Mouse (Mus musculus) heart, embryonic 11.5 days (tissue): ENCODE results near the gene Cfap73. TPM values are rescaled to one million over a fixed set of nuclear protein-coding genes. Genes with fewer than 3 reads are reported as not detected.

Experiments
- ATAC-seq: fragments of 200-750 bp; cut with Nextera tagmentation; replicated peaks from 2 replicates; pipeline ENCODE4 v1.8.0; 2017; ENCODE audit warnings: moderate library complexity; ENCODE audit not compliant: insufficient number of reproducible peaks, low FRiP score, low TSS enrichment
- H3K27ac ChIP-seq: fragments of 300-500 bp; sonication (generic); 2 replicates; pipeline ENCODE4 v1.5.1; 2014; ENCODE audit warnings: mild to moderate bottlenecking, low read depth, low read length
- H3K27me3 ChIP-seq: fragments of 300-500 bp; sonication (generic); 2 replicates; pipeline ENCODE4 v1.6.1; 2014; ENCODE audit warnings: mild to moderate bottlenecking, low read length, mixed read lengths; ENCODE audit not compliant: control insufficient read depth, insufficient read depth
- H3K36me3 ChIP-seq: fragments of 300-500 bp; sonication (generic); 2 replicates; pipeline ENCODE4 v1.6.1; 2014; ENCODE audit warnings: mild to moderate bottlenecking, low read length, moderate library complexity, mixed read lengths; ENCODE audit not compliant: control insufficient read depth, insufficient read depth
- H3K4me1 ChIP-seq: fragments of 300-500 bp; sonication (generic); 2 replicates; pipeline ENCODE4 v1.6.1; 2014; ENCODE audit warnings: low read length; ENCODE audit not compliant: control insufficient read depth, insufficient read depth
- H3K4me2 ChIP-seq: fragments of 300-500 bp; sonication (generic); 2 replicates; pipeline ENCODE4 v1.6.1; 2014; ENCODE audit warnings: mild to moderate bottlenecking, moderate library complexity
- H3K4me3 ChIP-seq: fragments of 300-500 bp; sonication (generic); 2 replicates; pipeline ENCODE4 v1.5.1; 2014; ENCODE audit warnings: low read depth, low read length
- H3K9ac ChIP-seq: fragments of 300-500 bp; sonication (generic); 2 replicates; pipeline ENCODE4 v1.6.1; 2014; ENCODE audit warnings: mild to moderate bottlenecking, low read depth, low read length, moderate library complexity
- H3K9me3 ChIP-seq: fragments of 300-500 bp; sonication (generic); replicated peaks from 2 replicates; pipeline ENCODE4 v1.6.1; 2016; ENCODE audit warnings: low read length; ENCODE audit not compliant: control insufficient read depth
- WGBS: fragments of 180-500 bp; shearing (Covaris S2); extraction: QIAGEN DNeasy Blood & Tissue Kit; methylation state at CpG from one replicate; pipeline ENCODE4 v1.1.7; 2014; ENCODE audit not compliant: insufficient replicate concordance; 5-methylcytosine and 5-hydroxymethylcytosine counted together
- polyA plus RNA-seq: library from polyadenylated mRNA; unstranded; fragments of >200 nt; fragmentation: Nextera tagmentation; extraction: Ambion mirVana; gene quantifications from 2 replicates; pipeline ENCODE4 v1.2.1, GENCODE M21; 2014

Cfap73 gene
- not detected in 2 replicates for polyA plus RNA-seq

- H3K4me2 ChIP-seq: no peak within 1 kb of the TSS
- 42% methylated on average over 9 of the region's 9 CpGs for WGBS
- H3K9me3 ChIP-seq: peaks cover 5% of the 10 kb centered on the region; the same call in 1 of the 2 replicates
- no peak for ATAC-seq
- H3K27ac ChIP-seq: no peak within 1 kb of the TSS
- H3K4me1 ChIP-seq: peaks cover 8% of the 10 kb centered on the region
- H3K4me3 ChIP-seq: no peak within 1 kb of the TSS
- peaks cover 4% of the 10 kb centered on the region for H3K27me3 ChIP-seq
- no peak within 1 kb of the TSS for H3K9ac ChIP-seq
- no peaks in the 10 kb centered on the region for H3K36me3 ChIP-seq
Observed at GRCm38 (mm10) chr5:120634131-120634530, at the start of gene Cfap73. Gene Cfap73 (minus strand): TSS chr5:120634235.

GRCm38 (mm10) chr5:120682982-120683771 lies 49.1 kb upstream of the Cfap73 start:
- Histone ChIP-seq H3K9me3 (no peaks in the 10 kb centered on the region), H3K9ac (no peak overlapping the region), H3K4me3 (no peak overlapping the region), H3K4me1 (peaks cover 10% of the 10 kb centered on the region; the same call in 1 of the 2 replicates), H3K27ac (no peak overlapping the region), H3K36me3 (no peaks in the 10 kb centered on the region), H3K4me2 (no peak overlapping the region), H3K27me3 (peaks cover 52% of the 10 kb centered on the region)
- ATAC-seq: no peak
- WGBS: 9% methylated on average over 24 of the region's 24 CpGs

- no peak overlapping the region for H3K4me3 ChIP-seq
- ATAC-seq: no peak
- 79% methylated on average over 18 of the region's 18 CpGs for WGBS
- H3K27ac ChIP-seq: no peak overlapping the region
- H3K4me1 ChIP-seq: peaks cover 10% of the 10 kb centered on the region; the same call in 1 of the 2 replicates
- peaks cover 48% of the 10 kb centered on the region for H3K27me3 ChIP-seq
- no peak overlapping the region for H3K4me2 ChIP-seq
- H3K36me3 ChIP-seq: no peaks in the 10 kb centered on the region
- H3K9me3 ChIP-seq: no peaks in the 10 kb centered on the region
- no peak overlapping the region for H3K9ac ChIP-seq
Observed at GRCm38 (mm10) chr5:120680918-120681317, 46.9 kb upstream of the Cfap73 start.

DNA sequence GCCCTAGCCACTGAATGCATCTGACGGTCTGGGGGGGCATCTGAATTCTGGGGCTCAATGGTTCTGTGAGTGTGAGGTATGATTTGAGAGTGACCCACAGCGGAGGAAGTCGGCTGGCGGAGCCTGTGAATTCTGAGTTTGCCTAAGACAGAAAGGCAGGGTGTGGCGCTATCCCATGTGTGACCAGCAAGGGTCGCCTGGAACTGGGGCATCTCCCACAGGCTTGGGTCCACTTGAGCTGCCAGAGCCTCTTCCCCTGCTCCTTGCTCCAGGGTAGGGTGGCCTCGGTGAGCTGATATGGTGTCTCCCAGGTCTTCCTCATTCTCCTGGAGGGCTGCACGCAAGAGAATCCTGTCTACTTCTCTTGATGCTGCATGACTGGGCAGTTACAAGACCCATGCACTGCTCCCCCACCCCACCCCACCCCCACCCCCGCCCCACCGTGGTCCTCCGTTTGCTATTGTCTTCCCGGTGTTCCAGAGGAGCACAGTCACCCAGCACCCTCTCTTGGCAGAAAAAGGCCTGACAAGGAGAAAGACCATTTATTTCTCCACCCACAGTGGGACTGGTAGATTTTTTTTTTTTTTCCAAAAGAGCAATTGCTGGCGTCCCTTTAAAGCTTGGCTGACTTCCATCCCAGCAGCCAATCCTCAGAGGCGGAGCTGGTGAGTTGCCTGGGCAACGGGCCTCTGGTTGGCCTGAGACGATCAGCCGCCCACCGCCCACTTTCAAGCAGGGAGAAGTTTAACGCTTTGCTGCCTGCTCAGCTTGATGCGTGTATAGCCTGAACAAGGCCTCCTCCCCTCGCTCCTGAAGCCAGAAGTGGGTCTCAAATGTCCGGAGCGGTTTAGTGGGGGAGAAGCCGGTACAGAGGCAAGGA lies 45.9 kb upstream of the Cfap73 start:
- peaks cover 49% of the 10 kb centered on the region for H3K27me3 ChIP-seq

DNA sequence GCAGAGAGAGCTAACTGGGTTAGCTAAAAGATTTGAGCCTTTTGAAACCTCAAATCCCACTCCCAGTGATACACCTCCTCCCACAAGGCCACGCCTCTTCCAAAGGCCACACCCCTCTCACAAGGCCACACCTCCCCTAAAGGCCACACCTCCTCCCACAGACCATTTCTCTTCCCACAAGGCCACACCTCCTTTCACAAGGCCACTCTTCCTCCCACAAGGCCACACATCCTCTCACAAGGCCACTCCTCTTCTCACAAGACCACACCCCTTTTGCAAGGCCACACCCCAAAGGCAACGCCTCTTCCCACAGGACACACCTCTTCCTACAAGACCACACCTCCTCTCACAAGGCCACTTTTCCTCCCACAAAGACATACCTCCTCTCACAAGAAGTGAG lies 43.5 kb upstream of the Cfap73 start:
- H3K9me3 ChIP-seq: no peaks in the 10 kb centered on the region
- ATAC-seq: no peak
- 17% methylated on average over 2 of the region's 2 CpGs for WGBS
- no peak overlapping the region for H3K4me3 ChIP-seq
- H3K36me3 ChIP-seq: no peaks in the 10 kb centered on the region
- no peak overlapping the region for H3K9ac ChIP-seq
- no peak overlapping the region for H3K27ac ChIP-seq
- H3K4me2 ChIP-seq: no peak overlapping the region
- peaks cover 32% of the 10 kb centered on the region for H3K27me3 ChIP-seq
- H3K4me1 ChIP-seq: peaks cover 5% of the 10 kb centered on the region; the same call in 1 of the 2 replicates

More for the DNA sequence above, 45.9 kb upstream of the Cfap73 start:
- H3K4me3 ChIP-seq: peak overlapping the region; percentile 45
- H3K9me3 ChIP-seq: no peaks in the 10 kb centered on the region
- H3K36me3 ChIP-seq: no peaks in the 10 kb centered on the region
- peak; percentile 71 for ATAC-seq
- peak overlapping the region; percentile 69 for H3K4me2 ChIP-seq
- H3K27ac ChIP-seq: no peak overlapping the region
- 4% methylated on average over 24 of the region's 24 CpGs for WGBS
- peaks cover 10% of the 10 kb centered on the region; the same call in 1 of the 2 replicates for H3K4me1 ChIP-seq
- peak overlapping the region; percentile 53; the same call in 1 of the 2 replicates for H3K9ac ChIP-seq

- 41% methylated on average over 21 of the region's 21 CpGs for WGBS
- no peaks in the 10 kb centered on the region for H3K9me3 ChIP-seq
- no peak overlapping the region for H3K27ac ChIP-seq
- H3K4me1 ChIP-seq: no peaks in the 10 kb centered on the region
- peaks cover 18% of the 10 kb centered on the region for H3K27me3 ChIP-seq
- no peak overlapping the region for H3K9ac ChIP-seq
- no peak for ATAC-seq
- no peaks in the 10 kb centered on the region for H3K36me3 ChIP-seq
- no peak overlapping the region for H3K4me3 ChIP-seq
- no peak overlapping the region for H3K4me2 ChIP-seq
Observed at GRCm38 (mm10) chr5:120674229-120675145, 40.5 kb upstream of the Cfap73 start.

- no peak overlapping the region for H3K4me3 ChIP-seq
- H3K4me2 ChIP-seq: no peak overlapping the region
- H3K27ac ChIP-seq: no peak overlapping the region
- 5% methylated on average over 12 of the region's 12 CpGs for WGBS
- H3K27me3 ChIP-seq: peaks cover 14% of the 10 kb centered on the region
- H3K9me3 ChIP-seq: no peaks in the 10 kb centered on the region
- no peak overlapping the region for H3K9ac ChIP-seq
- no peaks in the 10 kb centered on the region for H3K36me3 ChIP-seq
- ATAC-seq: no peak
- H3K4me1 ChIP-seq: no peaks in the 10 kb centered on the region
Observed at GRCm38 (mm10) chr5:120673626-120674025, 39.6 kb upstream of the Cfap73 start.

GRCm38 (mm10) chr5:120671865-120672264 lies 37.8 kb upstream of the Cfap73 start:
- Histone ChIP-seq H3K9ac (no peak overlapping the region), H3K4me2 (no peak overlapping the region), H3K27ac (no peak overlapping the region), H3K4me3 (no peak overlapping the region), H3K4me1 (no peaks in the 10 kb centered on the region), H3K9me3 (no peaks in the 10 kb centered on the region), H3K36me3 (no peaks in the 10 kb centered on the region), H3K27me3 (peaks cover 15% of the 10 kb centered on the region)
- WGBS: 67% methylated on average over 3 of the region's 3 CpGs
- ATAC-seq: no peak
